Mouse (Mus musculus) left cerebral cortex, adult 2 months (tissue): ENCODE results near the gene Eya3. TPM values are rescaled to one million over a fixed set of nuclear protein-coding genes. Genes with fewer than 3 reads are reported as not detected.
A peak's percentile ranks its signal among the peaks of the same experiment; 100 is the strongest.

ENCODE experiments used
- DNase-seq, 2 experiments: peaks; one replicate each; pipeline ENCODE4 v3.0.0; 2021 to 2022; ENCODE audit warnings: low spot score in 2 of 2, mixed read lengths in 1 of 2; ENCODE audit errors: extremely low spot score in 1 of 2
- H3K27ac ChIP-seq: fragments of 200-600 bp; 2 replicates; pipeline ENCODE4 v1.8.1; 2022
- H3K4me3 ChIP-seq: fragments of 200-600 bp; 2 replicates; pipeline ENCODE4 v1.8.1; 2022
- CTCF ChIP-seq: fragments of 200-600 bp; IDR thresholded peaks from 2 replicates; pipeline ENCODE4 v1.8.1; 2022; ENCODE audit warnings: antibody characterized with exemption, mild to moderate bottlenecking, moderate library complexity
- intact Hi-C: fragments of 180-260 bp; cut with DNase I; formaldehyde crosslinking; loops from one replicate; pipeline ENCODE4 v1.15.1; 2025
- total RNA-seq, 2 experiments: library from RNA; stranded (reverse); gene quantifications; 2 replicates each; pipeline ENCODE4 v1.2.3; 2021

Eya3 gene
- total RNA-seq, 2 experiments from 2014 or later, result 31.0 to 33.5 TPM

- intact Hi-C loops, result loop anchor here (5.0 kb wide), 1 partner anchor 44 kb away; no protein-coding TSS in a partner anchor
- TF ChIP-seq CTCF, result no peak
- no peak for DNase-seq
Measured at GRCm38 (mm10) chr4:132611320-132611719, 27.5 kb upstream of the Eya3 start.

GRCm38 (mm10) chr4:132617873-132618272 is 20.9 kb upstream of the Eya3 start:
- no peak for TF ChIP-seq CTCF
- intact Hi-C loops, result no loop called here
- peak overlapping the region; percentile 76; the same call in 1 of the 2 replicates for H3K27ac ChIP-seq
- DNase-seq, result peak in 1 of 2 experiments; percentile 38
- no peak overlapping the region for H3K4me3 ChIP-seq

More at GRCm38 (mm10) chr4:132611320-132611719, 27.5 kb upstream of the Eya3 start:
- no peak overlapping the region for H3K4me3 ChIP-seq
- H3K27ac ChIP-seq, result no peak overlapping the region

- intact Hi-C loops, result no loop called here
- no peak for TF ChIP-seq CTCF
Measured at GRCm38 (mm10) chr4:132618850-132619375, 19.9 kb upstream of the Eya3 start.

GRCm38 (mm10) chr4:132620134-132620533 is 18.7 kb upstream of the Eya3 start:
- intact Hi-C loops, result no loop called here
- Histone ChIP-seq H3K27ac (no peak overlapping the region), H3K4me3 (no peak overlapping the region)
- no peak for TF ChIP-seq CTCF
- DNase-seq, result no peak

More at GRCm38 (mm10) chr4:132618850-132619375, 19.9 kb upstream of the Eya3 start:
- Histone ChIP-seq H3K27ac (peak overlapping the region; percentile 76), H3K4me3 (no peak overlapping the region)
- no peak for DNase-seq

GRCm38 (mm10) chr4:132621287-132622068 is 17.3 kb upstream of the Eya3 start:
- intact Hi-C loops, result no loop called here
- Histone ChIP-seq H3K27ac (0 out of 2 replicates have a peak overlapping the region, but pooled peaks have one; percentile 32), H3K4me3 (no peak overlapping the region)
- no peak for TF ChIP-seq CTCF
- DNase-seq, result no peak

GRCm38 (mm10) chr4:132624034-132624657 is 14.6 kb upstream of the Eya3 start:
- intact Hi-C loops, result no loop called here

GRCm38 (mm10) chr4:132628830-132629229 is 10.0 kb upstream of the Eya3 start:
- no peak for DNase-seq
- no peak overlapping the region for H3K4me3 ChIP-seq
- intact Hi-C loops, result no loop called here
- TF ChIP-seq CTCF, result peak; percentile 38; the same call in 1 of the 2 replicates
- no peak overlapping the region for H3K27ac ChIP-seq

More at GRCm38 (mm10) chr4:132624034-132624657, 14.6 kb upstream of the Eya3 start:
- H3K4me3 ChIP-seq, result no peak overlapping the region
- DNase-seq, result no peak
- no peak overlapping the region for H3K27ac ChIP-seq
- no peak for TF ChIP-seq CTCF

- H3K4me3 ChIP-seq, result no peak overlapping the region
- no peak for TF ChIP-seq CTCF
- intact Hi-C loops, result loop anchor here (1.0 kb wide), 1 partner anchor 90 kb away; no protein-coding TSS in a partner anchor
- no peak for DNase-seq
- no peak overlapping the region for H3K27ac ChIP-seq
Measured at GRCm38 (mm10) chr4:132635971-132636370, 2.8 kb upstream of the Eya3 start.

GRCm38 (mm10) chr4:132636554-132636953 is 2.2 kb upstream of the Eya3 start:
- no peak overlapping the region for H3K27ac ChIP-seq
- no peak overlapping the region for H3K4me3 ChIP-seq
- intact Hi-C loops, result loop anchor here (1.0 kb wide), 1 partner anchor 90 kb away; no protein-coding TSS in a partner anchor
- peak; percentile 63 for TF ChIP-seq CTCF
- DNase-seq, result peak in 1 of 2 experiments; percentile 25

- TF ChIP-seq CTCF, result no peak
- Histone ChIP-seq H3K4me3 (peak overlapping the region; percentile 91), H3K27ac (peak overlapping the region; percentile 82)
- intact Hi-C loops, result no loop called here
- no peak for DNase-seq
Measured at GRCm38 (mm10) chr4:132639191-132639713, 465 bp downstream of the Eya3 start.

GRCm38 (mm10) chr4:132647439-132647838 is 8.7 kb downstream of the Eya3 start:
- DNase-seq, result no peak
- Histone ChIP-seq H3K4me3 (no peak overlapping the region), H3K27ac (no peak overlapping the region)
- no peak for TF ChIP-seq CTCF
- intact Hi-C loops, result no loop called here
